Mouse (Mus musculus): ENCODE measurements around the gene Gse1. TPM values are rescaled to one million over a fixed set of nuclear protein-coding genes. Genes with fewer than 3 reads are reported as not detected.

Gene Gse1
- polyA plus RNA-seq, 1 experiment = 45.8 TPM

DNA sequence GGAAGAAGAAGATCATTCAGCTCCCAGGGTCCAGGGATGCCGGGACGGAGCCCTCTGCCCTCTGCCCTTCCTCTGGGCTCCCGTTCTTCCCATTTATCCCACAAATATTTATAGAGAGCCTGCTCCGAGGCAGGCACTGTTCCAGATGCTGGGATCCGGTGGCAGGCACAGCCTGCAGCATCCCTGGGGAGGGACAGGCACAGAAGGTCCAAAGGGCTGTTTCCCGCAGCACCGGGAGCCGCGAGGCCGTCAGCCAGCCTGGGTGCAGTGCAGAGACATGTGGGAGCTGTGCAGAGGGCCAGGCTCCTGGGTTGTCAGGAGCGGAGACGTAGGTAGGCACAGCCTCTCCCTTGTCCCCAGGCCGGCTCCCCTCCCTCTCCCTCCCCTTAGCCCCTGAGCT is 4.7 kb downstream of the Gse1 start:
- no peak overlapping the region for H3K4me3 ChIP-seq (replicated peaks; ENCODE audit: control insufficient read depth, low read depth, low read length)
- no peaks in the 10 kb centered on the region for H3K4me1 ChIP-seq (ENCODE audit: control insufficient read depth, insufficient read depth, low read length)
- no peak overlapping the region for H3K27ac ChIP-seq (ENCODE audit: control insufficient read depth, insufficient read depth, low read depth, low read length, poor library complexity)
- no peak for TF ChIP-seq POLR2A (IDR thresholded peaks at IDR 0.05; ENCODE audit: borderline replicate concordance, control insufficient read depth, low read depth, low read length)
- TF ChIP-seq CTCF (IDR thresholded peaks at IDR 0.05; ENCODE audit: control insufficient read depth, insufficient read depth, low read length) = no peak
- 84% methylated on average over 13 of the region's 13 CpGs for WGBS

DNA sequence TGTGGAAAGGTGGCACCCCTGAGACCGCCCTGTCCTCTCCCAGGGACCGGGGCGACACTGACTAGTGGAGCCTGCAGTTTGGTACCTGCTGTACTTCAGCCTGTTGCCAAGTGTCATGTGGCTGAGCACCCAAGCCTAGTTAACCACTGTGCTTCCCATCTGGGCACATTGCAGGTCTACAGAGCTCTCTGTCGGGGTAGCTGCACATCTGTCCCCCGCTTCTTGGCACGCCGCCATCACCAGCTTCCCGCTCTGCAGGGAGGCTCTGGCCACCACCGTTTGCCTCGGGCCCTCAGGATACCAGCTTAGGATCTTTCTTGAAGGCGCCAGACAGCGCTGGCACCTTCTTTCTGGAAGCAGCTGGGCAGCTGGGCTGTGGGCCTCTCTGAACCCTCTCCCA is 6.2 kb downstream of the Gse1 start:
- WGBS = 38% methylated on average over 12 of the region's 12 CpGs
- Histone ChIP-seq H3K27ac (ENCODE audit: control insufficient read depth, insufficient read depth, low read depth, low read length, poor library complexity) (no peak overlapping the region), H3K4me3 (replicated peaks; ENCODE audit: control insufficient read depth, low read depth, low read length) (no peak overlapping the region), H3K4me1 (ENCODE audit: control insufficient read depth, insufficient read depth, low read length) (no peaks in the 10 kb centered on the region)
- TF ChIP-seq CTCF (IDR thresholded peaks at IDR 0.05; ENCODE audit: control insufficient read depth, insufficient read depth, low read length) = no peak
- TF ChIP-seq POLR2A (IDR thresholded peaks at IDR 0.05; ENCODE audit: borderline replicate concordance, control insufficient read depth, low read depth, low read length) = no peak

DNA sequence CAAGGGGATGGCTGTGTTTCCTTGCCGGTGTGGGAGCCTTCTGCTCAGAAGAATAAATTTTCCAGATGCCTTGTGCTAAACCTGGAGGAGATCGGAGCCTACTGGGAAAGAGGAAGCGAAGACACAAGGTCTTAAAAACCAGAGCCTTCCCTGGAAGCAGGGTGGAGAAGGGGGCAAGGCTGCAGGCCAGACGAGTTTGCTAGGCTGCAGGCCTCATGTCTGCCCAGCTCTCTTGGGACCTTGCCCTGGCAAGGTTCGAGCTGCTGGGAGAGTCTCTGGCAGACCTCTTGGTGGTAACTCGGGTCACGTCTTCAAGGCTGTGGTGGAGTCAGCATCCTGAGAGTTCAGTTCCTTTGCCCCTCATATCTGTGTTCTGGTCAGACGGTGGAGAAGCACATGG is 6.6 kb downstream of the Gse1 start:
- Histone ChIP-seq H3K4me3 (replicated peaks; ENCODE audit: control insufficient read depth, low read depth, low read length) (no peak overlapping the region), H3K27ac (ENCODE audit: control insufficient read depth, insufficient read depth, low read depth, low read length, poor library complexity) (no peak overlapping the region), H3K4me1 (ENCODE audit: control insufficient read depth, insufficient read depth, low read length) (no peaks in the 10 kb centered on the region)
- WGBS = 54% methylated on average over 8 of the region's 8 CpGs
- TF ChIP-seq CTCF (IDR thresholded peaks at IDR 0.05; ENCODE audit: control insufficient read depth, insufficient read depth, low read length) (no peak), POLR2A (IDR thresholded peaks at IDR 0.05; ENCODE audit: borderline replicate concordance, control insufficient read depth, low read depth, low read length) (no peak)

DNA sequence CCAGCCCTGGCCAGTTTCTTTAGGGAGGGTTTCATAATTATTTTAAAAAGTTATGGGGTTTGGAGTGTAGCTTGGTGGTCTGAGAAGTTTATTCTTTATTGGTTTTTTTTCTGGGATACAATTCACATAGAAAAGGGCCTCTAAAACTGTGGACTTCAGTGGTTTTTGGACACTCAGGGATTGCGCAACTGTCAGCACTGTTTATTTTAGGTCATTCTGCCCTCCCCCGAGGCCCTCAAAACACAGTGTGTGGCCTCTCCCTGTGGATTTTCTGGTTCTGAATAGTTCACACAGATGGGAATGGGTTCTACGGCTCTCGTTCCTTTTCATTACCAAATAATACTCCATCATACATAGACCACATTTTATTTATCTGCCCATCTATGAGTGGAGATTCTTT is 15.0 kb downstream of the Gse1 start:
- TF ChIP-seq CTCF (IDR thresholded peaks at IDR 0.05; ENCODE audit: control insufficient read depth, insufficient read depth, low read length) = no peak
- no peak for TF ChIP-seq POLR2A (IDR thresholded peaks at IDR 0.05; ENCODE audit: borderline replicate concordance, control insufficient read depth, low read depth, low read length)
- 71% methylated on average over 4 of the region's 4 CpGs for WGBS
- H3K27ac ChIP-seq (ENCODE audit: control insufficient read depth, insufficient read depth, low read depth, low read length, poor library complexity) = no peak overlapping the region
- H3K4me3 ChIP-seq (replicated peaks; ENCODE audit: control insufficient read depth, low read depth, low read length) = no peak overlapping the region
- H3K4me1 ChIP-seq (ENCODE audit: control insufficient read depth, insufficient read depth, low read length) = no peaks in the 10 kb centered on the region

DNA sequence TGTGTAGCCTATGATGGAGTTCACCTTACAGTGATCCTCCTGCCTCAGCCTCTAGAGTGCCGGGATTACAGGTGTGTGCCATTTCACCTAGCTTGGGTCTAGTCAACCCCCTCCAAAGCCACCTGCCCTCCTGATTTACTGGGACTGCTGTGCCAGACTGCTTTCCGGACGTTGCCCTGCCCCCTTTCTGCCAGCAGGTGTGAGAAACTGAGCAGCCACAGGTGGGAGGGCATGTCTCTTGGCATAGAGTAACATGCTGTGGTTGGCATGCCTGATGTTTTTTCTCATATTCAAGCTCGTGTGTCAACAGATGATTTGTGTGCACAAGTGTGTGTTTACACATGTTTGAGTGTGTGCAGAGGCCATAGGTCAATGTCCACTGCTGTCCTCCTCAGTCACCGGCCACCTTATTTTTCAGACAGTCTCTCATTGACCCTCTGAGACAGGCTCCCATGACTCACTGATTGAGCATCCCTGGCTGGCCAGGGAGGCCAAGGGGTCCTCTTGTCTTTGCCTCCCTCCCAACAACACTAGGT is 15.7 kb downstream of the Gse1 start:
- TF ChIP-seq POLR2A (IDR thresholded peaks at IDR 0.05; ENCODE audit: borderline replicate concordance, control insufficient read depth, low read depth, low read length) = no peak
- TF ChIP-seq CTCF (IDR thresholded peaks at IDR 0.05; ENCODE audit: control insufficient read depth, insufficient read depth, low read length) = no peak

DNA sequence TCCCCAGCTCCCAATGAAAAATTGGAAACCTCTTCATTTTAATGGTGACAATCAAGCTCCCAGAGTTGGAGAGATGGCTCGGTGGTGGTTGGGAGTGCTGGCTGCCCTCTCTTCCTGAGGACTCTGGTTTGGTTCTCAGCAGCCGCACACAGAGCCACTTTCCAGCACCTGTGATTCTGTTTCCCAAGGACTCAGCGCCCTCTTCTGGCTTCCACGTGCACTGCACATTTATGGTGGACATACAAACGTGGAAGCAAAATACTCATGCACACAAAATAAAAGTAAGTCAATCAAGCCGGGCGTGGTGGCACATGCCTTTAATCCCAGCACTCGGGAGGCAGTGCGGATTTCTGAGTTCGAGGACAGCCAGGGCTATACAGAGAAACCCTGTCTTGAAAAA is 16.3 kb downstream of the Gse1 start:
- Histone ChIP-seq H3K27ac (ENCODE audit: control insufficient read depth, insufficient read depth, low read depth, low read length, poor library complexity) (no peak overlapping the region), H3K4me1 (ENCODE audit: control insufficient read depth, insufficient read depth, low read length) (no peaks in the 10 kb centered on the region), H3K4me3 (replicated peaks; ENCODE audit: control insufficient read depth, low read depth, low read length) (no peak overlapping the region)
- TF ChIP-seq POLR2A (IDR thresholded peaks at IDR 0.05; ENCODE audit: borderline replicate concordance, control insufficient read depth, low read depth, low read length) = no peak
- no peak for TF ChIP-seq CTCF (IDR thresholded peaks at IDR 0.05; ENCODE audit: control insufficient read depth, insufficient read depth, low read length)
- 86% methylated on average over 10 of the region's 10 CpGs for WGBS

More for the DNA sequence above, 15.7 kb downstream of the Gse1 start:
- no peak overlapping the region for H3K27ac ChIP-seq (ENCODE audit: control insufficient read depth, insufficient read depth, low read depth, low read length, poor library complexity)
- WGBS = 81% methylated on average over 5 of the region's 5 CpGs
- no peaks in the 10 kb centered on the region for H3K4me1 ChIP-seq (ENCODE audit: control insufficient read depth, insufficient read depth, low read length)
- no peak overlapping the region for H3K4me3 ChIP-seq (replicated peaks; ENCODE audit: control insufficient read depth, low read depth, low read length)

DNA sequence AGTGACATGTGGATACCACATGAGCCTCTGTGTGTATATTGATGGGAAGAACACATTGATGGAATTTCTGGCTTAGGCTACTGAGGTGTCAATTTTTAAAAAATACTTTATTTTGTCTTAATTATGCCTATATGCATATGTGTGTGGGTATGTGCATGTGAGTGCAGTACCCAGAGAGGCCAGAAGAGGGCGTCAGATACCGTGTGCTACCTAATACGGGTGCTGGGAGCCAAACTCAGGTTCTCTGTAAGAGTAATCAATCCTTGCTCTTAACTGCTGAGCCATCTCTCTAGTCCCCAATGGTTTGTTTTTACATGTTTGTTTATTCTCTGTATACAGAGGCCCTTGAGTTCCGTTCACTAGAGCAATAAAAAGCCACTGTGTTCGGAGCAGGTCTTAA is 19.4 kb downstream of the Gse1 start:
- WGBS = 89% methylated on average over 5 of the region's 5 CpGs
- TF ChIP-seq POLR2A (IDR thresholded peaks at IDR 0.05; ENCODE audit: borderline replicate concordance, control insufficient read depth, low read depth, low read length) (no peak), CTCF (IDR thresholded peaks at IDR 0.05; ENCODE audit: control insufficient read depth, insufficient read depth, low read length) (peak; percentile 22; the same call in 1 of the 2 replicates)
- Histone ChIP-seq H3K4me1 (ENCODE audit: control insufficient read depth, insufficient read depth, low read length) (no peaks in the 10 kb centered on the region), H3K4me3 (replicated peaks; ENCODE audit: control insufficient read depth, low read depth, low read length) (no peak overlapping the region), H3K27ac (ENCODE audit: control insufficient read depth, insufficient read depth, low read depth, low read length, poor library complexity) (no peak overlapping the region)

DNA sequence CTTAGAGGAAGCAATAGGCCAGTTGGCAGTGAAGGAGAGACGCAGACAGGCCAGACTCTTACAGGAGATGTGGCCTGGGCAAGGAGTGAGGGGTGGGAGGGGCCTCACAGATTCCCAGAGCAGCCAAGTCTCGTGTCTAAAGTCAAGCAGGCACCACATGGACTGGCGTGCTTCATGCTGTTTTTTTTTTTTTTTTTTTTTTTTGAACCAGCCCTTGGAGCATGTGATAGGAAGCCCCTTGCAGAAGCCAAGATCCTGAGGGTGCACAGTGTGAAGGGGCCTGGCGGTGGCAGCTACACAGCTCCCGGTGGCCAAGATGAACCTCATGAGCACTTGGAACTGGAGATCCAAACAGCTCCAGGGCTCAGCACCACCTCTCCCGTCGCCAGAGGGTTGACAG is 19.8 kb downstream of the Gse1 start:
- no peak overlapping the region for H3K27ac ChIP-seq (ENCODE audit: control insufficient read depth, insufficient read depth, low read depth, low read length, poor library complexity)
- no peak overlapping the region for H3K4me3 ChIP-seq (replicated peaks; ENCODE audit: control insufficient read depth, low read depth, low read length)
- 73% methylated on average over 7 of the region's 7 CpGs for WGBS
- TF ChIP-seq CTCF (IDR thresholded peaks at IDR 0.05; ENCODE audit: control insufficient read depth, insufficient read depth, low read length) = no peak
- no peaks in the 10 kb centered on the region for H3K4me1 ChIP-seq (ENCODE audit: control insufficient read depth, insufficient read depth, low read length)

DNA sequence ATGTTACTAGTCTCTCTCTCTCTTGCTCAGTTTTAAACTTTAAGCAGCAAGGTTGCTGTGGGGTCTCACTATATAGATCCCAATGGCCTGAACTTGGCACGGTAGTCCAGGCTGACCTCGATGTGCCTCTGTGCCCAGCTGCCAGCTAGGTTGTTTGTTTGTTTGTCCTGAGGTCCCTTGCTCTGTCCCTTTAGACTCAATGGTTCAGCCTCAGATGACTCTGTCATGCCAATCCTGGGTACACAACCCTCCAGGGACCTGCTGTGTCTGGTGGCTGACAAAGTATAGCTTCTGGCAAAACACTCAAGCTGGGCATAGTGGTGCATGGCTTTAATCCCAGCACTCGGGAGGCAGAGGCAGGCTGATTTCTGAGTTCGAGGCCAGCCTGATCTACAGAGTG is 20.2 kb downstream of the Gse1 start:
- 77% methylated on average over 4 of the region's 4 CpGs for WGBS
- no peak for TF ChIP-seq CTCF (IDR thresholded peaks at IDR 0.05; ENCODE audit: control insufficient read depth, insufficient read depth, low read length)
- TF ChIP-seq POLR2A (IDR thresholded peaks at IDR 0.05; ENCODE audit: borderline replicate concordance, control insufficient read depth, low read depth, low read length) = no peak
- no peaks in the 10 kb centered on the region for H3K4me1 ChIP-seq (ENCODE audit: control insufficient read depth, insufficient read depth, low read length)
- H3K4me3 ChIP-seq (replicated peaks; ENCODE audit: control insufficient read depth, low read depth, low read length) = no peak overlapping the region
- H3K27ac ChIP-seq (ENCODE audit: control insufficient read depth, insufficient read depth, low read depth, low read length, poor library complexity) = no peak overlapping the region
